Mouse (Mus musculus) gastrocnemius, postnatal 14 days (tissue): ENCODE results near the gene Hoxd13. TPM values are rescaled to one million over a fixed set of nuclear protein-coding genes. Genes with fewer than 3 reads are reported as not detected.
A peak's percentile ranks its signal among the peaks of the same experiment; 100 is the strongest.

ENCODE experiments used
- DNase-seq: peaks from one replicate; pipeline ENCODE4 v3.0.0; 2021; ENCODE audit warnings: mixed read lengths
- intact Hi-C: fragments of 180-260 bp; cut with DNase I; formaldehyde crosslinking; loops from one replicate; pipeline ENCODE4 v1.15.1; 2025; ENCODE audit warnings: low total_unique reads
- total RNA-seq, 2 experiments: library from RNA; stranded (reverse); gene quantifications; 2 replicates each; pipeline ENCODE4 v1.2.3; 2021

Gene Hoxd13
- total RNA-seq, 2 experiments from 2014 or later, result not detected

DNA sequence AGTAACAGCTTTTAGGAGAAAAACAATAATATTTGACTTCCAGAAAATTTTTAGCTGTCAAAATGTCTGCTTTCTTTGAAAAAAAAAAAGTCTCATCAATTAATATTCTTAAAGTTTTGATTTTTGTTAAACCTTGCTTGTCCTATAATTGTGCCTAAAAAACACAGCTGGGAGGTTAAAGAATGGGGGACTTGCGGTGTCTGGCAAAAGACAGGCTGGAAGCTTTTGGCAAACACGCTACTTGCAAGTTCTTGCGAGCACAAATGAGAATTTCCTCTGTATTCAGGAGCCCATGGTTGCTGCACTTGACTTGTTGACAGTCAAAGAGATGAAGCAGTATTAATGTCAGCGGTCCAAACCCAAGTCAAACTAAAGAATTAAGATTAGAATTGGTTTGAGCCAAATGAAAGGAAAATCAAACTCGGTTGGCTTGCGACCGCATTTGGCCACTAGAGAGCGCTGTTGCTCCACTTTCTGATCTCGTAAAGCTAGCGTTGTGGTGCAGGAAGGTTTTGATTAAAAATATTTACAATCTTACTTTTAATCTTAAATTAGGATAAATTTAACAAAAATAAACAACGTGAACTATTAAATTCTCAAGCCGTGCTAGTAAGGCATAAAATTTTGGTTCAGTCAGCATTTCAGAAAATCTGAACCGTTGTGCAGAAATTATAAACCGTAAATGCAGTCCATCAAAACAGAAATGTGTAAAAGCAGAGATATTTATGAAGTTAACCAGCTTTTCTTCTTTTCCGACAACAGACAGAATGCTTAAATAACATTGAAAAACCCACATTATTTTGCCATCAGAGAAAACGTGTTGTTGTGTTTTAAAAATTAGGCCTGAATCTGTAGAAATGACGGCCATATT, 34.1 kb downstream of the Hoxd13 start:
- intact Hi-C loops, result loop anchor here (5.0 kb wide), 3 partner anchors 265 to 610 kb away; no protein-coding TSS in a partner anchor
- DNase-seq, result no peak

- intact Hi-C loops, result loop anchor here (5.0 kb wide), 3 partner anchors 264 to 609 kb away; no protein-coding TSS in a partner anchor
- DNase-seq, result no peak
These were observed 34.7 kb downstream of the Hoxd13 start for GRCm38 (mm10) chr2:74702820-74703219.

DNA sequence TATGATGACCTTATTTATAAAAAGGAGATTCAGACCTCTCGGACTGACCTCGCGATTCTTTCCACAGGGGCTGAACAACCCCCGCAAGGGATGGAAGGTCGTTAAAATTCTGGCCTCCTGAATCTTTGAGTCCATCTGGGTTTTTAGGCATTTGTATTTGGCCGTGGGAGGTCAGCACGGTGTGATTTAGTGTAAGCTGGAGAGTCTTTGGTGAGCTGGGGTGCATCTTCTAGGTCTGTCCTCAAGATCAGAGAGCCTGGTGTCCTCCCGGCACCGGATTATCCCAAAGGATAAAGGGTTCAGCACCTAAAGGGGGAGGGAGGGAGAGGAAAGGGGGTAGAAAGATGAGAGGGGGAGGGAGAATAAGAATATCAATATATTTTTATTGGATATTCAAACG, 35.2 kb downstream of the Hoxd13 start:
- intact Hi-C loops, result loop anchor here (5.0 kb wide), 3 partner anchors 264 to 609 kb away; no protein-coding TSS in a partner anchor

GRCm38 (mm10) chr2:74703720-74704392, 35.7 kb downstream of the Hoxd13 start:
- intact Hi-C loops, result loop anchor here (2.0 to 5.0 kb wide), 4 partner anchors 263 to 608 kb away; no protein-coding TSS in a partner anchor

More for the DNA sequence above, 35.2 kb downstream of the Hoxd13 start:
- DNase-seq, result no peak

DNA sequence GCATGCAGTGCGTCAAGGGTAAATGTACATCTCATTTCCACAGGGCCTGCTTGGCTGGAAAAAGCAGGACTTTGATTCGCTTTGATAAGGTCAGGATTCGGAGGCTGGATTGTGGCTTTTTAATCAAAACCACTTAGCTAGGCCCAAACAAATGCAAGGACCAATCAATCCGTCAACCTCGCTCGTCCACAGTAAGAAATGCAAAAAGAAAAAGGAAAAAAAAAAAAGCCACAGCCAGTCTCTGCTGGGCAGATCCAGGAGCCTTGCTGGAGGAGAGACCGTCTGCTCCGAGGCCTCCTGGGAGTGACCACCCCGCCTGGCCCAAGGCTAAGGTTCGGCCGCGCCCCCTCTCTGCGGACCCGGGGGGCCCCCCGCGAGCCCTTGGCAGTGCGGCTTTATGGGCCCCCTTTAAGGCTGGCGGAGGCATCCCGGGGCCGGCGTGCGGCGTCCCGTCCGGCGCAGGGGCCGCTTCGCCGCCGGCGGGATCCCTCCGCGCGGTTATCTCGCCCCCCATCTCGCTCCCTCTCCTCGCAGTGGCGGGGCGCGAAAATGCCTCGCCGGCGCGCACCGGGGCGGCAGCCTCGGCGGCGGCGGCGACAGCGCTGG, 36.4 kb downstream of the Hoxd13 start, which contains the start of gene Hoxd8:
TSS of gene Hoxd8 (plus strand) at position 223 of the 606 bp plus-strand sequence.
- DNase-seq, result peak; percentile 84
- intact Hi-C loops, result loop anchor here (2.0 to 5.0 kb wide), 4 partner anchors 263 to 608 kb away; no protein-coding TSS in a partner anchor

More at GRCm38 (mm10) chr2:74703720-74704392, 35.7 kb downstream of the Hoxd13 start:
- no peak for DNase-seq

GRCm38 (mm10) chr2:74704999-74705466, 36.9 kb downstream of the Hoxd13 start:
- DNase-seq, result no peak
- intact Hi-C loops, result loop anchor here (2.0 to 5.0 kb wide), 4 partner anchors 262 to 607 kb away; no protein-coding TSS in a partner anchor

GRCm38 (mm10) chr2:74705467-74706089, 37.5 kb downstream of the Hoxd13 start:
- intact Hi-C loops, result loop anchor here (2.0 kb wide), 1 partner anchor 347 kb away; no protein-coding TSS in a partner anchor
- DNase-seq, result no peak

GRCm38 (mm10) chr2:74706393-74706960, 38.4 kb downstream of the Hoxd13 start:
- intact Hi-C loops, result no loop called here
- DNase-seq, result no peak

GRCm38 (mm10) chr2:74707599-74707998, 39.5 kb downstream of the Hoxd13 start:
- intact Hi-C loops, result no loop called here
- no peak for DNase-seq

DNA sequence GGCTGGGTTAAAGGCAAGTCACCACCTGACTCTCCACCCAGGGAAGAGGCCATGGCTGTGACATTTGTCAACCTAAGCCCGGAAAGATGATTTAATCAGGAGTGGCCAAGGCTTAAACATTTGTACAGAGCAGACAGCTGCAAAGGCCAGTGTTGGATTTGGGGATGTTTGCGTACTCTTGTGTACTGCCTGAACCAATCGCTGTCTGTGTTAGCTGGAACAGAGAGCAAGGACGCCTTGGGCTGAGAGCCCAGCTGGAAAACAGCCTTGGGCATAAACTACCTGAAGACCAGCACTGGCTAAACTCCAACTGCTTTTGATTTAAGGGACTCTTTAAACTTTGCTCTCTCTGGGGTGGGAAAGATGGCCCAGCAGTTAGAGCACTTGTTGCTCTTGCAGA, 40.6 kb downstream of the Hoxd13 start:
- DNase-seq, result no peak
- intact Hi-C loops, result no loop called here

GRCm38 (mm10) chr2:74709465-74710419, 41.6 kb downstream of the Hoxd13 start:
- intact Hi-C loops, result loop anchor here (10.0 kb wide), 1 partner anchor 885 kb away; no protein-coding TSS in a partner anchor
- DNase-seq, result no peak

DNA sequence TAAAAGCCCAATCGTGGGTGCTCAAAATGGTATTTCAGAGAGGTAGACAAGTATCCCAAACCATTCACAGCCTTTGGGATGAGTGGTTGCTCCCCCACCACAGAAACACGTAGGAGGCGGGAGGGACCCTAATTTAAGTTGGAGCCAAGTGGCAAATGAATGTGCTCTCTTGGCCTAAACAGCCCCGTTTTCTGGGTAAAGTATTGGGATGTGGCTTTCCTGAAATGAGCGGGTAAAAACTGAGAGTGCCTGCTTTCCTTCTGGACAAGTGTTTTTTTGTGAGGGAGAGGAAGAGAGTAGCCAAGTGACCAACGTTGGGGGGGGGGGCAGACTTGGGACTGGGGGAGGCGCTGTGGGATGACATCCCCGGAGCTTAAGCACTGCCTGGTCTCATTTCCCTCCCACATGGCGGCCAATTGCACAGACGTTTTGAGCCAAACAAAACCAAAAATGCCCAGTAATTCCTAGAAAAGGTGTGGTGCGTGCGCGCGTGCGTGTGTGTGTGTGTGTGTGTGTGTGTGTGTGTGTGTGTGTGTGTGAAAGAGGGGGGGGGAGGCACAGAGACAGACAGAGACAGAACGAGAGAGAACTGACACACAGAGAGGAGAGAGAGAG, 42.9 kb downstream of the Hoxd13 start:
- intact Hi-C loops, result loop anchor here (10.0 kb wide), 1 partner anchor 884 kb away; no protein-coding TSS in a partner anchor
- no peak for DNase-seq

DNA sequence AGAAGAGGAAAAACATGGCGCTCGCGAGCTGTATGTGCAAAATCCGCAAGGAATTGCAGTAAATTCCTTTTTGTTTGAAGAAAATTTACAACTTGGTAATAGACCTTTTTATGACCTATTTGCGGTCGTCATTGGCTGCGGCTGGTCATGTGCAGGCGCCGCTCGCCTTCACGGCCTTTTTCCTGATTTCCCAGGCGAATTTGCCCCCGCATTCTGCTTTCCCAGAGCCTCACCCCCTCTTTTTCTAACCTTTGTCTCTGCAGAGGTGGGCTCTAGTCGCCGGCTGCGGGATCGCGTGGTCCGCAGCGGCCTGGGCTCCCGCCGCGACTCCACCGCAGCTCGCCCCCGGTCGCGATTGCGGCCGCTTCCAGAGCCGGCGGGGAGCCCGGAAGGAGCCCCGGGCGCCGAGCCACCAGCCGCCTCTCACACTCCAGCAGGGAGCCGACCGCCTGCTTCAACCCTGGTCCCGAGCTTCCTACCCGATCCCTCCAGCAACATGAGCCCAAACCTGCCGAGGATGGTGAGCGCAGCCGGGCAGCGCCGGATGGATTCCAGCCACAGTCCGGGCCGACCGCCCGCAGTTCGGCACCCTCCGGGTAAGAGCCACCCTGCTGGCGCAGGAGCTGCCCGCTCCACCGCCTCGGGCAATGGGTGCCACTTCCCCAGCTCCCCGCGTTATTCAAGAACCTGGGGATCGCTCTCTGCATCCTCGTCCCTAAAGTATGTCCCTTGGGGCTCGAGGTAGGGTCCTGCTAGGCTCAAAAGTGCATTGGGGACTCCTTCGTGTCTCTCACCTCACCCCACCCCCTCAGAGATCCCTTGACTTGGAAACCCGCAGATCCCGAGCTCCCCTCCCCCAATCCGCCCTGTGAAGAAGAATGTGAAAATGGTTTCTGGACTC, 43.9 kb downstream of the Hoxd13 start, which contains the start of the genes Hoxd3 and Hoxd4:
TSS of gene Hoxd3 (plus strand) at position 207 of the 901 bp plus-strand sequence.
TSS of gene Hoxd4 (plus strand) at position 209 of the 901 bp plus-strand sequence.
- intact Hi-C loops, result loop anchor here (10.0 kb wide), 1 partner anchor 883 kb away; no protein-coding TSS in a partner anchor
- peak; percentile 64 for DNase-seq

GRCm38 (mm10) chr2:74713239-74714150, 45.4 kb downstream of the Hoxd13 start:
- DNase-seq, result no peak
- intact Hi-C loops, result loop anchor here (10.0 kb wide), 1 partner anchor 881 kb away; no protein-coding TSS in a partner anchor
